ENCODE assay signal across 18 mouse cellular contexts in the genomic region with DNA sequence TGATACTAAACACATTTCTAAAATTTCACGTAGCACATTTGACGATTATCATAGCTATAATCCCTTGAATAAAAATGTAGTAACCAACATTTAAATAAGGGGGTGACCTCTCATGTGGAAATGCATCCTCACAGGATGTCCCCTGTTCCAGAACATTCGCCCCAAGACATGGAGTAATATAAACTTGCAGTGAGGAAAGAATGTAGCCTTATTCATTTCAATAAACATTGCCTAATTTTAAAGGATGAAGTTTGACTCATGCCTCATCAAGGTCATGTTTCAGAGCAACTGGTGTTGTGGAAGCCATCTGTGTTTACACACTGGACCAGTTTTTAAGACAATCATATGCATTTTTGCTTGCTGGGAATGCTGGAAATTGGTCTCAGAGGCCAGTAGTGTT.
DNase-seq lines count a peak whose midpoint lies in the region; ATAC-seq and TF ChIP-seq lines count a peak whose summit lies in the region.
"Had no signal": no experiment of that assay in that cellular context is flagged by ENCODE, and none has a peak within 500 bp of the region (broad histone marks: within the 10 kb centered on the region; RNA-seq: fewer than 3 reads in every experiment).

No protein-coding gene starts in this region.

- no peaks in the 10 kb centered on the region for H3K4me1 ChIP-seq in lung, embryonic 14.5 days (ENCODE audit: insufficient read depth)
- H3K4me1 ChIP-seq: embryonic facial prominence, embryonic 12.5 days; forebrain, embryonic 15.5 days; heart, embryonic 13.5 days; hindbrain, embryonic 15.5 days had no signal

- WGBS in lung, embryonic 14.5 days: 52% methylated on average over 3 of the region's 3 CpGs

- H3K27me3 ChIP-seq in lung, embryonic 14.5 days (ENCODE audit: insufficient read depth, low read length): no peaks in the 10 kb centered on the region
- no peaks in the 10 kb centered on the region for H3K27me3 ChIP-seq in C2C12 (ENCODE audit: control insufficient read depth, insufficient read depth, insufficient read length)
- H3K27me3 ChIP-seq in myocyte (ENCODE audit: control insufficient read depth, insufficient read depth, insufficient read length): no peaks in the 10 kb centered on the region
- H3K27me3 ChIP-seq: CH12.LX; embryonic facial prominence, embryonic 12.5 days; forebrain, embryonic 15.5 days; heart, embryonic 13.5 days; hindbrain, embryonic 15.5 days had no signal

- no peaks in the 10 kb centered on the region for H3K9me3 ChIP-seq in lung, embryonic 14.5 days (ENCODE audit: low read depth, low read length)
- H3K9me3 ChIP-seq: embryonic facial prominence, embryonic 12.5 days; forebrain, embryonic 15.5 days; heart, embryonic 13.5 days; hindbrain, embryonic 15.5 days had no signal

- no peak for TF ChIP-seq POLR2A in myocyte (IDR thresholded peaks at IDR 0.05; ENCODE audit: insufficient read length, low read depth)

- H3K36me3 ChIP-seq in lung, embryonic 14.5 days (ENCODE audit: insufficient read depth): no peaks in the 10 kb centered on the region
- no peaks in the 10 kb centered on the region for H3K36me3 ChIP-seq in C2C12 (ENCODE audit: control insufficient read depth, insufficient read depth)
- H3K36me3 ChIP-seq in myocyte (ENCODE audit: control insufficient read depth, insufficient read depth): no peaks in the 10 kb centered on the region
- H3K36me3 ChIP-seq: embryonic facial prominence, embryonic 12.5 days; forebrain, embryonic 15.5 days; heart, embryonic 13.5 days; hindbrain, embryonic 15.5 days had no signal

- H3K4me3 ChIP-seq in lung, embryonic 14.5 days (ENCODE audit: low read depth, low read length): no peak overlapping the region
- H3K4me3 ChIP-seq in C2C12 (ENCODE audit: insufficient read depth, poor library complexity, severe bottlenecking) (no peak overlapping the region), myocyte (no peak overlapping the region)
- H3K4me3 ChIP-seq: embryonic facial prominence, embryonic 12.5 days; forebrain, embryonic 15.5 days; heart, embryonic 13.5 days; hindbrain, embryonic 15.5 days had no signal

- no peaks in the 10 kb centered on the region for H3K79me3 ChIP-seq in C2C12 (ENCODE audit: low read depth)

- peak; percentile 56; the same call in 1 of the 2 replicates for ATAC-seq in lung, embryonic 14.5 days (ENCODE audit: insufficient read depth)
- ATAC-seq: forebrain, embryonic 15.5 days had no signal

- no peak overlapping the region for H3K4me2 ChIP-seq in lung, embryonic 14.5 days
- no peak overlapping the region for H3K4me2 ChIP-seq in myocyte (ENCODE audit: low read depth)
- H3K4me2 ChIP-seq: embryonic facial prominence, embryonic 12.5 days; forebrain, embryonic 15.5 days; heart, embryonic 13.5 days; hindbrain, embryonic 15.5 days had no signal

- no peak overlapping the region for H3ac ChIP-seq in C2C12 (ENCODE audit: control insufficient read depth, insufficient read length, low read depth)
- H3ac ChIP-seq in myocyte (ENCODE audit: control insufficient read depth, insufficient read length): no peak overlapping the region

- TF ChIP-seq CTCF in lung, embryonic 14.5 days (IDR thresholded peaks at IDR 0.05; ENCODE audit: low read depth): no peak
- TF ChIP-seq CTCF in C2C12 (IDR thresholded peaks at IDR 0.05; ENCODE audit: control insufficient read depth, insufficient read depth, insufficient read length): no peak

- H3K79me2 ChIP-seq in C2C12 (ENCODE audit: control insufficient read depth, insufficient read depth) (no peaks in the 10 kb centered on the region), myocyte (ENCODE audit: control insufficient read depth, insufficient read depth) (no peaks in the 10 kb centered on the region)

- H3K9ac ChIP-seq in lung, embryonic 14.5 days: no peak overlapping the region
- H3K9ac ChIP-seq: embryonic facial prominence, embryonic 12.5 days; forebrain, embryonic 15.5 days; heart, embryonic 13.5 days; hindbrain, embryonic 15.5 days had no signal

- no peak overlapping the region for H3K27ac ChIP-seq in lung, embryonic 14.5 days (ENCODE audit: low read depth)
- H3K27ac ChIP-seq: embryonic facial prominence, embryonic 12.5 days; forebrain, embryonic 15.5 days; heart, embryonic 13.5 days; hindbrain, embryonic 15.5 days had no signal

- peak; percentile 12 for DNase-seq in lung, embryonic 14.5 days
- DNase-seq in lung, adult 18-20 months: no peak
- peak; percentile 16 for DNase-seq in 3T3-L1 (ENCODE audit: low read depth, low spot score)
- DNase-seq in B cell, adult 2 months: no peak
- DNase-seq: adrenal gland, postnatal 14 days; cerebellum, adult 11-12 months; cerebellum, adult 9-10 months; cerebellum, postnatal 25 days; gastrocnemius, postnatal 36 days; heart, adult 11 months; heart, postnatal 36 days had no signal

TF ChIP-seq in C2C12, 6 proteins besides CTCF, POLR2A, EP300 and RAD21:
- TF ChIP-seq CEBPB (IDR thresholded peaks at IDR 0.05; ENCODE audit: low read depth) (peak; percentile 37), USF1 (IDR thresholded peaks at IDR 0.05; ENCODE audit: low read depth) (no peak), FOSL1 (IDR thresholded peaks at IDR 0.05; ENCODE audit: insufficient read depth, low read length, poor library complexity, severe bottlenecking) (no peak), MYOD1 (IDR thresholded peaks at IDR 0.05; ENCODE audit: control insufficient read depth, insufficient read length, low read depth) (no peak)

TF ChIP-seq in myocyte, 11 proteins besides CTCF, POLR2A, EP300 and RAD21:
- no peak for TF ChIP-seq SRF (IDR thresholded peaks at IDR 0.05; ENCODE audit: control insufficient read depth, insufficient read length, low read depth)
- TF ChIP-seq CEBPB (IDR thresholded peaks at IDR 0.05; ENCODE audit: insufficient read depth, poor library complexity, severe bottlenecking): 0 out of 2 replicates have a peak, but pooled peaks have one; percentile 36

Comparison
In these comparisons a context has a peak if more than half of its experiments do, and no peak if none do; other contexts are left out.
1. DNase-seq: peak in lung, embryonic 14.5 days (single experiment) and 3T3-L1 (single experiment); none in lung, adult 18-20 months (0 of 2) and B cell, adult 2 months (0 of 2).